Mouse (Mus musculus): Measurements from ENCODE around the gene Snrpa.
A peak's percentile ranks its signal among the peaks of the same experiment; 100 is the strongest.
"Not testable (repeated sequence)": the region's sequence is repeated elsewhere in the genome, so short reads cannot be mapped to it uniquely, and the experiment has no call there.

The Snrpa gene

DNA sequence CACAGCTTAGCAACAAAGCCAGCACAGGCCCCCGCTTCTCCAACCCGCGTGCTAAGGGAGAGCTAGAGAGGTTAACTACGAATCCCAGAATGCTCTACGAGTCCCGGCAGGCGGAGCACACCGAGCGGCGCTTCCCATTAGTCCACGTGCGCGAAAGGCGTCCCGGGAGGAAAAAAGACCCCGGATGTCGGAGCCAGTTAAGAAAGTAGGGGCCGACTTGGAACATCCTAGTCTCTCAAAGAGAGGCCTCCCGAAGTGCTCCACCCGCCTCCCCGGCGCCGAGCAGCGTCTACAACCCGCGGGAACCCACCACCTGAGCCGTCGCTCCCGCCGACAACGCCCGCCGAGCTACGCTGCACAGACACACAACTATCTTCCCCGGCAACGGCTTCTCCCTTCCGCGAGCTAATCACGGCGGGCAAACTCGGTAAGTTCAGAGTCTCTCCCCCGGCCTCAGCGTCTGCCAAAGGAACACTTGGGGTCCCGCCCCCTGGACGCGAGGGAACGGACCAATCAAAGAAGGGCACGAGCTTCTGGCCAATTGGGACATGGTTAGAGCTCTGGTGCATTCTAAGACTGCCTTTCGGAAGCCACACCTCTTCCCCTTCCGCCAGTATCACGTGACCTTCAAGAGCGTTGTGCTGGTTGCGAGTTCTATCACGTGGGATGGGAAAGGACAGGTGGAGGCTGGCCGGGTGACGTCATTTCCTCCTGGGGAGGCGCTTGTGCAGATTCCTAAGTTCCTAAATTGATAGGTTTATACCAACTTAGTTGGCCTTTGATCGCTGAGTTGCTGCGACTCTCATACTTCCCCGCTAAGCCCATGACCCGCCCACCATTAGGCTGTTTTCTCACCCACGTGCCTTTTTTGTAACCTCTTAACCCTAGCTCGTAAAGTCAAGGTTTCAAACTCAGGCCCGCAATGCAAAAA, at the start of gene Snrpa, which contains the start of gene BC024978:
Snrpa (minus strand) TSS at position 591 of the 931 bp plus-strand sequence.
BC024978 (plus strand) TSS at position 101 of the 931 bp plus-strand sequence.
- DNase-seq = peak; percentile 100

DNA sequence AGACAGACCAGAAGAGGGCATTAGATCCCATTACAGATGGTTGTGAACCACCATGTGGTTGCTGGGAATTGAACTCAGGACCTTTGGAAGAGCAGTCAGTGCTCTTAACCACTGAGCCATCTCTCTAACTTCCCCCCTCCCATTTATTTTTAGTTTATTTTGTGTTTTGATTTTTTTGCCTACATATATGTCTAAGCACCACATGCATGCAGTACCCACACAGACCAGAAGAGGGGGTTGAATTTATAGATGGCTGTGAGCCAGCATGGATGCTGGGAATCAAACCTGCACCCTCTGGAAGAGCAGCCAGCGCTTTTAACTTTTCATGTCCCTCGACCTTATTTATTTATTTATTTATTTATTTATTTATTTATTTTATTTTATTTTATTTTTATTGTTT, 48.0 kb upstream of the Snrpa start:
- not testable (repeated sequence) for DNase-seq

DNA sequence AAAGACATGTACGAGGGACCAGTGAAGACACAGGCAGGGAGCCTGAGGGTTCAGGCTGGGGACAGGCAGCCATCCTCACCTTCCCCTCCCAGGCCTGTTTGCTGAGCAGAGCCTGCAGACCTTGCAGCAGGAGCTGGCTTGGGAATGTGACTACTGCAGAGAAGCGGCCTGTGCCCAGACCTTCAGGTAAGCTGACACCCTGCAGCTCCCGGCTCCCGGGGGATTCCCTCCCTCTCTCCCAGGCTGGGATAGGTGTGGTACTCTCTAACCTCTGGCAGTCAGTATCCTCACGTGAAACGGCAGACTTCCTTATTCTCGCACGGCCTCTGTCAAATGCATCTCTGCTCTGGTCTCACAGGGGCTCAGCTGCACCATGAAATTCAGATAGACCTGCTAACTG, 47.1 kb upstream of the Snrpa start:
- no peak for DNase-seq

DNA sequence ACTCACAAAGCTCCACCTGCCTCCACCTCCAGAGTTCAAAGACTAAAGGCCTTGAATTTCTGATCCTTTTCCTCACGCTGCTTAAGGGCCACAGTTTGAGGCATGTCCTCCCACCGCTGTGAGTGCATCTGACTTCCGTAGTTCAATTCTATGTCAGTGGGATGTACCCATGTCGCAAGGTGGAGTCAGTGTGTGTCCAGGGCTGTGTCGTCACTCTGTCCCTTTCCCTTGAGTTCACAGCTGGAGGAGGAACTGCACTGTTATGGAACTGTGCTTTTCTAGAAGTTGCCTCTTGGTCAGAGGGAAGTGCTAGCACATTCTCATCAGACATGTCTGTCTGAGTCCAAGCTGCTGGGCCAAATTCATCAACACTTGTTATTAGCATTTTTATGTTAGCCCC, 42.5 kb upstream of the Snrpa start:
- no peak for DNase-seq

DNA sequence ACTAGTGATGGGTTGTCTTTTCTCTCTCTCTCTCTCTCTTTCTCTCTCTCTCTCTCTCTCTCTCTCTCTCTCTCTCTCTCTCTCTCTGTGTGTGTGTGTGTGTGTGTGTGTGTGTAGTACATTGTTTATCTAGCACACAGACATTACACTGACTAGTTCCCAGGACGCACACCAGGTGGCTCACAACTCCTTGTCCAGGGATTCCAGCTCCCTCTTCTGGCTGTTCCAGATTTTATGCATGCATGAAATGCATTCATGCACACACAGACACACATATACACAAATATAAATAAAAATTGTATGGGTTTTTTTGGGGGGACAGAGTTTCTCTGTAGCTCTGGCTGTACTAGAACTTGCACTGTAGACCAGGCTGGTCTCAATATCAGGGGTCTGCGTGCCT, 41.5 kb upstream of the Snrpa start:
- DNase-seq = no peak

DNA sequence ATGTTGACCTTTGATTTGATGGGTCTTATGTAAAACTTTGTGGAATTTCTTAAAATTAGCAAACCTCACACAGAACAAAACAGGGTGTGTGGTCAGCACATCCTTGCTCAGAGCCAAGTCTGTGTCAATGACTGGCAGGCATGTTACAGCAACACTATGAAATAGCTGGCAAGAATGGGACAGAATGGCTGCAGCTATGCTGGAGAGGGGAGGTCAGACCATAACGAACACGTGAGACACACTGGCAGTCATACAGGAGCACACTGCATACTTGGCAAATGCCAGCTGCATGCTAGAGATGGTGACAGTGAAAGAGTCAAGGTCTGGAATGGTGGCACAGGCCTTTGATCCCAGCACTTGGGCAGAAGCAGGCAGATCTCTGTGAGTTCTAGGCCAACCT, 39.7 kb upstream of the Snrpa start:
- DNase-seq = no peak

DNA sequence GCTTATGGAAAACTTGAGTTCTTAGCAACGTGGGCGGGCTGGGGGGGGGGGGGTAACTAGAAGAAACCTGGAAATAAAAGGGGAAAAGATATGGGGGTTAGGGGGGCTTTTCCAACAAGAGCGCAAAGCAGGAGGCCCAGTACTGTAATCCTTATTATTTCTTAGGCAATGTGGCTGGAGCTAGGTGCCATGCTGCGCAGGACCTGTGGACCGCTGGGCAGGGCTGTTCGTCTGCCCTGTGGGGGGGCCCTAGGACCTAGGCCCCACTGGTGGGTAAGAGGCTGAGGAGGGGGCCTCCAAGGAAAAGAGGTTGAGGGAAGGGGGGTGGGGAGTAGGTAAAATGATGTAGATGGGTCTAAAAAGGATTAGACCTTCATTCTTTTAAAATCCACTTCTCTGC, 37.2 kb upstream of the Snrpa start:
- DNase-seq = no peak

DNA sequence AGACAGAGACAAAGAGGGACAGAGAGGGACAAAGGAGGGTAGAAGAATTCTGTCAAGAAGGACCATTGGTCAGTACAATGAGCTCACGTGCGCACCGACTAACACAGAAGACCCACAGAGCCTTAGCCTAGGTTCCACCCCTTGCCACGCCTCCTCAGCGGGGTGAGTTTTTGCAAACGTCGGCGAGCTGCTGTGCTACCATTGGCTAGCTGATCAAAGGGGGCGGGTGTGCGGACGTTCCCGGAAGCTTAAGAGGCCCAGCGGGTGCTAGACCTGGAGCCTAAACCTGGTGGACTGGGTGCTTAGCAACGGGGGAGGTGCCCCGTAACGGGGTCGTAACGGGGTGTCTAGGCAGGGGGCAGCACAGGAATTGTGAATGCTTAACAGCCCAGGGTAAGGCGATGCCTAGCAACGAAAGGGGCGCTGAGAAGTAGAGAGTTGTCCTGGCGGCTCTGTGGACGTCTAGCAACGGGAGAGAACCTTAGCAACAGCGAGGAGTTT, 36.8 kb upstream of the Snrpa start, which contains the start of gene Coq8b:
Coq8b (plus strand) TSS at position 243 of the 501 bp plus-strand sequence.
- peak; percentile 95 for DNase-seq

DNA sequence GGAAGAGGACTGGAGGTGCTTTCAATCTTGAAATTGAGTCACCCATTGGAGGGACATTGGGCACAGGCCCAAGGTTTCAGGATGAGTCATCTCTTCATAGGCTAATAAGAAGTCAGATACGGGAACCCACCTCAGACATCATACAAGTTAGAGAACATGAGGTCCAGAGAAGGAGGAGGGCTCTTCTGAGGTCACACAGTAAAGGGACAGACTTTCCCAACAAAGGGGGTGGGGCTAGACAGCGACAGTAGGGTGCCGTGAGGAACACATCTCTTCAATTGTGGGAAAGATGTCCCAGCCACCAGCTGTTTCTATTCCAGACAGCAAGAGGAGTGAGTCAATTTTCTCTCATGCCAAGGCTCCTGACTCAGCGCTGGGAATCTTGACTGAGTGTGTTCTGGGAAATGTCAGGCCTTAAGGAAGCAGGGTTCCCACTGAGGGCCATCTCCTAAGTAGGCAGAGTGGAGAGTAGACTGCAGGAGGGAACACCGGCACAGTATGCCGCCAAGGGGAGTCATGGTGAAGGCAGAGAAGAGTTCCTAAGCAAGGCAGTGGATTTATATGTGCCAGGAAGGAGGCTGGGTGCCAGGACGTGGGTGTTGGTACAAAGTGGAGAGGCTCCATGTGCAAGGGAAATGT, 35.7 kb upstream of the Snrpa start:
- DNase-seq = peak; percentile 83

DNA sequence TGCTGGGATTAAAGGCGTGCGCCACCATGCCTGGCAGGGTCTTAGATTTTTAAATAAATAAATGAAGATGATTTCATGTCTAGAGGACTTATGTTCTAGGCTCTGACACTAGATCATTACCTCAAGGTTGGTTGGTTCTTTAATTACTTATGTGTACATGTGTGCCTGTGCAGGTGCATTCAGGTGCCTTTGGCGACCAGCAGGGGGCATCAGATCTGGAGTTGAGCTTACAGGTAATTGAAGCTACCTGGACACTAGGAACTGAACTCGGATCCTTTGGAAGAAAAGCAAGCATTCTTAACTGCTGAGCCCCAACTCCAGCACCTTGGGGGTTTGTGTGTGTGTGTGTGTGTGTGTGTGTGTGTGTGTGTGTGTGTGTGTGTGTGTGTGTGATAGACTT, 34.7 kb upstream of the Snrpa start:
- DNase-seq = no peak

DNA sequence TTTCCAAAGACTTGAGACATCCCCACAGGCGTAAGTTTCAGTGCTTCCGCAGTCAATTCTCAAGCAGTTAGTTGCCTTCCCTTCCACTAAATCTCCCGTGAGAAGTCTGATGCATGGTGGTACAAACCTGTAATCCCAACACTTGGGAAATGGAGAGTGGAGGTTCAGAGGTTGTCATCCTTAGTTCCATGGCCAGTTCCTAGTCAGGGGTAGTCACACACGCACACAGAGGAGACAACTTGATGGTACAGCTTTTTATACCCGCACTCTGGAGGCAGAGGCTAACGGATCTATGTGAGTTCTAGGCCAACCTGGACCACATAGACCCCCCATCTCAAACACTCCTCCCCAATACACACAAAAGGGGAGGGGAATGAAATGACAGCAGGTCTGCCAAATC, 32.8 kb upstream of the Snrpa start:
- no peak for DNase-seq

DNA sequence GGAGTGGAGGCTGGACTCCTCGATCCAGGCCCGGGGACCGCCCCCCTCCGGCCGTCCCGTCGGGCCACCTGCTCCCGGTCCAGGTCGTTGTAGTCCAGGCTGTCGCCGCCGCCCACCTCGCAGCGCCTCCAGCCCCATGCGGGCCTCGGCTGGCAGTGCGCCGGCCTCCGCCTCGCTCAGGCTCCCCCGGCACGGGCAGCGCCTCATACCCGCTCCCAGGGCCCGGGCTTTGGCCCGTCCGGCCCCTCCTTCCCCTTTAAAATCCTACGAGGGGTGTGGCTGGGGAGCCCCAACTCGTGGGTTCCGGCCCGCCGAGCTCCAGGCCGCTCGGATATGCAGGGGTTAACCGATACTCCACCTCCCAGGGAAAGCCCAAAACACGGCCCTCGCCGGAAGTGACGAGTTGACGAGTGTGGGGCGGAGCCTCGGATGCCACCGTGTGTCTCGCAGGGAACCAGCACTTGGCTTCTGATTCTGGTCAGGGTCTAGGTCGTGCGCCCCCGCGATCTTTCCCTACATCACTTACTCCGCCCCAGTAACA, 32.3 kb upstream of the Snrpa start, which contains the start of gene Itpkc:
Itpkc (minus strand) TSS at position 381 of the 541 bp plus-strand sequence.
- DNase-seq = peak; percentile 93

DNA sequence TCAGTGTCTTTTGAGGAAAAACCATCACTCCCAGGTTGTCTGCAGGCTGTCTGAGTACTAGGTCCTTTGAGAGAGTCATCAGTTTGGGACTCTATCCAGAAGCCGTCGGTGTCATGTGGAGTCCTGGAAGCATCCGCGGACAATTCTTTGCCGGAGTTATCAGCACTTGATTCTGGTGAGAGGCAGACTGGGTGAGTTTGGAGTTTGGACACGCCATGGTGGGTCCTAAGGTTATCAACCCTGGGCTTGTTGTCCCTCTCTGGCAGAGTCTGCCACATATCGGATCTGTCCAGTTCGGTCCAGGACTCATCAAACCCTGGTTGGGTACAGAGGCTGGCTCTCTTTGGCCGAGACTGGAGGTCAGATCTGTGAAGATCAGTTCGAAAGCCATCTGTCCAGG, 31.6 kb upstream of the Snrpa start:
- no peak for DNase-seq

DNA sequence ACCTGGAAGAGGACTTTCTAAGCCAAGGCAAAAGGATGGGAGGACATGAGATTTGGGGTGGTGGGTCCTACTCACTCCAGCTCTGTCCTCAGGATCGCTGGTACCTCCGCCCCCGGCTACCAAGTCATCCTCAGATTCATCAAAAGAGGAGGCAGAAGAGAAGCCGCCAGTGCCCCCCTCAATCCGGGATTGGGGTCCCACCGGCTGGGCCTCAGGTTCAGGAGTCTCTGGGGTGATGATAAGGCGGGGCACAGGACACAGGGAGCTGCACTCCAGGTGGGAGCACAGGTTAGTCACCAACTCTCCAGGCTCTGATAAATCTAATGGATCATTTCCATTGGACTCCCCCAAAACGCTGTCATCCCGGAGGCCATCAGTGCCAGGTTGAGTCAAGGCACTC, 31.2 kb upstream of the Snrpa start:
- no peak for DNase-seq

DNA sequence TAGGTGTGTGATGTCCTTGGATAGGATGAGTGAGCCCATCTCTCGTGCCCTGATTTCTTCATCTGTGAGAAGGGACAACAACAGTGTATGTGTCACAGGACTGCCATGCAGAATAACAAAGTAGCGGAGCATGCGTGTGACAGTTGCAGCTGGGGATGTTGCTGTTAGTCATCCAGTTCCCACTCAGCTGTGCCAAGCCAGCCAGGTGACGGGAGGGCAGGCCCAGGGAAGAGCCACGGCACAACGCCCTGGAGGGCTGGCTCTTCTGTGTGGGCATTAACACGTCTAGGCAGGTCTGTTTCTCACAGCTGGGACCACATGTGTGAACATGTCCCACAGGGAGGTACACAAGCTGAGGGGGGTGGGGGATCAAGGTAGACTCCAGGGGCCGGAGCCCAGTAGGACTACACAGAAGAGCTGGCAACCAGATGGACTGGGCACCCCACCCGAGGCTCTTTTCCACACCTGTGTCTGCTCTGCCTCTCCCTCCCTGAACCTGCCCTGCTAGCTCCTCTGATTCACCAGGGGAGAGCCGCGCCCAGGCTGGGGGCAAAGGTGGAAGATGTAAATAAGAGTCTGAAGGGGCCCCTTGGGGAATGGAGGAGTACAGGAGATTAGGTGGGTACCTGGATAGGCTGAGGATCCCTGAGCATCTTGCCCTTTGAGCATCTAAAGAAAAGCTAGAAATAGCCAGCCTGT, 29.0 kb upstream of the Snrpa start:
- DNase-seq = peak; percentile 71

DNA sequence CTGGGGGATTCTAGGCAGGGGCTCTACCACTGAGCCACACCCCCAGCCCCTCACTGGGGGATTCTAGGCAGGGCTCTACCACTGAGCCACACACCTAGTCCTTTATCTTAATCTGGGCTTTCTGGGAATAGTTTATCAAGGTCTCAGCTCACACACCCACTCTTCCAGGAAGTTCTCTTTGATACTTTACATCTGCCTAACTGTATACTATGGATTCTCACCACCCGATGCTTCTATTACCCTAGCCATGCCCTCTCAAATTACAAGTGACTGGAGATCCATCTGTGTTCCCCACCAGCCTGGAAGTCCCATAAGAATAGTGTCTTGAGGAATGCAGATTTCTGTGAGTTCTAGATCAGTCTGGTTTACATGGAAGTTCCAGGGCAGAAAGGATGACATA, 26.5 kb upstream of the Snrpa start:
- no peak for DNase-seq

DNA sequence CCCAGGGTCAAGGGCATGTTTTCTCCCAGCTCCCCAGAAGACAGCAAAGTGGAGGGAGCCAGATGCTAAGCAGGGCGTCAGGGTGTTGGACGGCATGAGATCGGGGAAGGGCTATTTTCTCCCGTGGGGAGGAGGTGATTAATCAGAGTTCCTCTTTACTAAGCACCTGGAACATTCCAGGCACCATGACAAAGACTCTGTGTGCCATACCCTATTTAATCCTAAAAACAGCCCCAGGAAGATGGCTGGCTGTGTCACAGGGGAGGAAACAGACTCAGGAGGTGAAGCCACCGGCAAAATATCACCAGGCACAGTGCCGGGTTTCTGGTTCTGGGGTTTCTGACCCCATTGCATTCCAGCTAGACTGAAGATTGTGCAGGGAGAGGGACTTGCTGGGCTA, 25.9 kb upstream of the Snrpa start:
- no peak for DNase-seq

DNA sequence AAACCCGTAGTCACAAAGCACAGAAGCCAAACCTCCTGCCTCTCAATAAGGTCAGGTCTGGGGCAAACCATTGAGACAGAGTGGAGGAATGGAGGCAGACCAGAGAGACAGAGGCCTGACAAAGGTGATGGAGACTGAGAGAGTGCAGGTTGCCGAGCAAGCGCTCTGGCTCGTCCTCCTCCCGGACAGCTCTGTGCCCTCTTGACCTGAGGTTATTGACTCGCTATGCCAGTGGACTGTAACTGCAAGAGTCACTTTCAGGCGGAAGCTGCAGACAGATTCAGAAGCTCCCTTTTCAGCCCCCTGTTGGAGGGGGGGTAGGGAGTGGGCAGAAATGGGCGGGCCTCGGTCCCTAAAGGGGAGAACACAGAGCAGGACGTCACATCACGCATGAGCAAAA, 23.9 kb upstream of the Snrpa start:
- DNase-seq = no peak

DNA sequence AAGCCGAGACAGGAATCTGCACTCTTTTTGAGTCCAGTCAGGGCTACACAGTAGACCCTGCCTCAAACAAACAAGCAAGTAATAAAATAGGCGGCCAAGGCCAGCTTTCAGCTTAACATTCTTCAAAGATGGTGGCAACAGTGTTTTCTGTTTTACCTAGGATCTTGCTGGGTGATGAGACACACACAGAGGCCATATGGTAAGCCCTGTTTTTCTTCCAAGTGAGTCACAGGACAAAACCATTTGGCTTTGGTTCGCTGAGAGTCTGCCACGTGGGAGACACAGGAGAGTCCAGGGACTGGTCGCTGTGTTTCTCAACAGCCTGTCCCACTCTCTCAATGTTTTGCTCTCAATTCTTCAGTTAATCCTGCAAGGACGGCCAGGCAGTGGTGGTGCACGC, 22.5 kb upstream of the Snrpa start:
- DNase-seq = no peak

DNA sequence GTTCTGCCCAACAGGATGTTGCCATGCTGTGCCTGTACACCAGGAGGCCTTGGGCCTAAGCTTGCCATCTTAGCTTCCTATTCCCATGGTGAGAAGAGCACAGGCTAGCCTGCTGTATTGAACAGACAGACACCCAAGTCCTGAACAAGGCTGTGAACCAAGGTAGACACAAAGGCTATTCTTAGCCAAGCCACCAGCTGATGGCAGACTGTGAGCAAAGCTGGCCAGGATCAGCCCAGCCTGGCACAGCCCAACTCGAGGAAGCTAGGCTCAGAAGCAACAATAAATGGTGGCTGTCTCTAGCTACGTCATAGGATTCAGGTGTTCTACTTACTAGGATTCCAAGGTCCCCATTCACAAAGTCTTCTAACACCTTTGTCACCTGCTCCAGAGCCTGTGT, 16.6 kb upstream of the Snrpa start:
- no peak for DNase-seq

DNA sequence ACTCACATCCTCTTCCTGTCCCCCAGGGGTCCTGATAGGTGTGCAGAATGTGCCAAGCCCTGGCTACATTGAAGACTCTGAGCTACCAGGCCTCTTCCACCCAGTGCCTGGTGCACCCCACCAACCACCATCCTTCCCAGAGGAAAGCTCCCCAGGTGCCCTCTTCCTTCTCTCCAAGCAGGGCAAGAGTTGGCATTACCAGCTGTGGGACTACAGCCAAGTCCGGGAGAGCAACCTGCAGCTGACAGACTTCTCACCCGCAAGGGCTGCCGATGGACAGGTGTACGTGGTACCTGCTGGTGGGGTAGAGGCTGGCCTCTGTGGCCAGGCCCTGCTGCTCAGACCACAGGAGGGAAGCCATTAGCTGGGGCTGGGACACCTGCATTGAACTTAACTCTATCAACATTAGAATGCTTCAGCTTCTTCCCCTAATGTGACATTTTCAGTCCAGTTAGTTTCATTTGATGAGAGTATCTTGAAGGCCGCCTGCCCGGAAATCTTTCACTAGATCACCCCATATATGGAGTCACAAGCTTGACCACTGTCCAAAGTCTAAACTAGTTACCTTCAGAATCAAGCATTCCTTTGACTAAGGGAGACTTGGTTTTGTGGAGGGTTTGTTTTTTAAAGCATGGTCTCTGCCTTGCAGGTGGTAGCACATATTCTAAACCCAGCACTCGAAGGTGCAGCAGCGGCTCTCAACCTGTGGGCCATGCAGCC, 7.8 kb upstream of the Snrpa start:
- DNase-seq = no peak

DNA sequence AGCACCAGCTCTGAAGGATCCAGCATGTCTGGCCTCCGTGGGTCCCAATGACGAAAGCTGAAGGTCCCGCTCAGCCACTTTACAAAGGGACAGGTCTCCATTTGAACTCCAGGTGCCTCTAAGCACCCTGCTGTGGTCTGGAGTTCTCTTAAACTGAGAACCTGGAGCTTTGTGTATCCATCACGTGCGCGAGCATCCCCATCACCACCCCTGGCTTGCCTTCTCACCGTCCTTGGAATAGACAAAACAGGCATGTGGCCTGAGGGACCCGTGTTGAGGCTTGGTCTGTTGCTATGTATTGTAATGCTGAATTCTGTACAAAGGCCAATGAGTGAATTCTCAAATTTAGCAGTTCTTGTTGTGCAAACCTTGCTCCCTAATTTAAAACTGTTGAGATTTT, 2.7 kb upstream of the Snrpa start:
- DNase-seq = no peak

Data from layer of hippocampus, adult 9-11 months (tissue).